Mouse (Mus musculus) cerebellum, adult 2 months (tissue): Measurements from ENCODE around the gene Nr4a3.

Source experiments
- CTCF ChIP-seq: fragments of 200-500 bp; IDR thresholded peaks from 2 replicates; pipeline ENCODE4 v1.5.1; 2011; ENCODE audit warnings: low read depth, mild to moderate bottlenecking, control low read depth, low read length, moderate library complexity, borderline replicate concordance; ENCODE audit not compliant: insufficient read depth
- POLR2A ChIP-seq: fragments of 200-500 bp; IDR thresholded peaks from 2 replicates; pipeline ENCODE4 v1.6.1; 2011; ENCODE audit warnings: low read length, control low read depth, borderline replicate concordance; ENCODE audit not compliant: insufficient read depth

DNA sequence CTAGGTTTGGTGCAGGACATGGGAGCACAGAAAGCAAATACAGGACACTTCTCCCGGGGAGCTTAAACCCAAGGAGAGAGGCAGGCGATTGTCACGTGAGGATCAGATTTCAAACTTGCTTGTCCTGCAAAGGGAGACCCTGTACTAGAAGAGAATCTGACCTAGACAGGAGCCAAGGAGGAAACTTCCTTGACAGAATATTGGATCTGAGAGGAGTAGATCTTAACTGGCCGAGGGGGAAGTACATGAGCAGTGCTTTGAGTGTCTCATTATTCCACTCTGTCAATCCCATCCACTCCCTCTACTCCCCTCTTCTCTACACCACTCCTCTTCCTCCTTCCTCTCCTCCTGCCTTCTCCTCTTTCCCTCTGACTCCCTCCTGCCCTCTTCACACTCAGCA lies 33.3 kb downstream of the Nr4a3 start:
- TF ChIP-seq POLR2A = no peak
- no peak for TF ChIP-seq CTCF
